Mouse (Mus musculus) bone marrow macrophage, adult 2 months (primary cell): Measurements from ENCODE around the gene Cnnm3.

Experiments
- CTCF ChIP-seq: IDR thresholded peaks from 2 replicates; pipeline ENCODE4 v1.5.1; 2012; ENCODE audit warnings: low read depth, mild to moderate bottlenecking, low read length, moderate library complexity
- POLR2A ChIP-seq: IDR thresholded peaks from 2 replicates; pipeline ENCODE4 v1.6.1; 2012; ENCODE audit warnings: mild to moderate bottlenecking, low read depth, low read length, borderline replicate concordance

- no peak for TF ChIP-seq POLR2A
- TF ChIP-seq CTCF: no peak
Observed at GRCm38 (mm10) chr1:36492416-36493139, 19.1 kb upstream of the Cnnm3 start.
